15 mouse cellular contexts compared by ENCODE assay signal in the genomic region with DNA sequence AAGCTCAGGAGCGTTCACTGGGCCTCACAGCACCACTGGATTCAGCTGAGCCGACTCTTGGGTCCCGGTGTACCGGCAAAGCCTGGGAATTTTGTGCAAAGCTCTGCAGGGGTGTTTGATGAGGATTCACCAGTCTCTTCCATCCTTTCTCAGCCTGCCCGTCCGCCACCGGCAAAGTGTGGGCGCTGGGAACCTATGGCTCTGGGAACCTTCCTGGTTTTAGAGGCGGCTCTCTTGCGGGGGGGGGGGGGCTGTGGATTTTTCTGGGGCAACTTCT. TPM values are rescaled to one million over a fixed set of nuclear protein-coding genes. Genes with fewer than 3 reads are reported as not detected.
DNase-seq lines count a peak whose midpoint lies in the region; ATAC-seq lines count a peak whose summit lies in the region.
"Had no signal": no experiment of that assay in that cellular context is flagged by ENCODE, and none has a peak within 500 bp of the region (broad histone marks: within the 10 kb centered on the region; RNA-seq: fewer than 3 reads in every experiment).

No protein-coding gene starts in this region.

- H3K27ac ChIP-seq in limb, embryonic 11.5 days (replicated peaks; ENCODE audit: low read depth, low read length), result no peak overlapping the region
- no peak overlapping the region for H3K27ac ChIP-seq in limb, embryonic 10.5 days
- no peak overlapping the region for H3K27ac ChIP-seq in forebrain, embryonic 13.5 days
- H3K27ac ChIP-seq in midbrain, embryonic 11.5 days (ENCODE audit: low read depth, low read length), result no peak overlapping the region
- H3K27ac ChIP-seq: heart, embryonic 10.5 days; liver, embryonic 12.5 days had no signal

- H3K9ac ChIP-seq in limb, embryonic 11.5 days (ENCODE audit: low read length), result no peak overlapping the region
- H3K9ac ChIP-seq in forebrain, embryonic 13.5 days, result peak overlapping the region; percentile 58
- peak overlapping the region; percentile 17; the same call in 1 of the 2 replicates for H3K9ac ChIP-seq in midbrain, embryonic 11.5 days (ENCODE audit: low read length)
- H3K9ac ChIP-seq: liver, embryonic 12.5 days had no signal

- no peak overlapping the region for H3K4me3 ChIP-seq in limb, embryonic 11.5 days (ENCODE audit: low read depth, low read length)
- no peak overlapping the region for H3K4me3 ChIP-seq in limb, embryonic 10.5 days
- H3K4me3 ChIP-seq in forebrain, embryonic 13.5 days, result peak overlapping the region; percentile 50
- H3K4me3 ChIP-seq in midbrain, embryonic 11.5 days (ENCODE audit: low read depth, low read length), result peak overlapping the region; percentile 6
- H3K4me3 ChIP-seq: heart, embryonic 10.5 days; liver, embryonic 12.5 days; myocyte had no signal

- under 1% methylated on average over 10 of the region's 10 CpGs for WGBS in limb, embryonic 11.5 days
- WGBS in limb, embryonic 10.5 days, result 1% methylated on average over 10 of the region's 10 CpGs
- 8% methylated on average over 10 of the region's 10 CpGs for WGBS in forebrain, embryonic 13.5 days
- WGBS in midbrain, embryonic 11.5 days, result under 1% methylated on average over 10 of the region's 10 CpGs

- H3K9me3 ChIP-seq in limb, embryonic 11.5 days (ENCODE audit: control insufficient read depth, low read length), result no peaks in the 10 kb centered on the region
- H3K9me3 ChIP-seq in limb, embryonic 10.5 days (replicated peaks), result no peaks in the 10 kb centered on the region
- H3K9me3 ChIP-seq in forebrain, embryonic 13.5 days (replicated peaks), result no peaks in the 10 kb centered on the region
- no peaks in the 10 kb centered on the region for H3K9me3 ChIP-seq in midbrain, embryonic 11.5 days (ENCODE audit: control insufficient read depth, low read length)
- H3K9me3 ChIP-seq: heart, embryonic 10.5 days; liver, embryonic 12.5 days had no signal

- no peak overlapping the region for H3K4me2 ChIP-seq in limb, embryonic 11.5 days (ENCODE audit: low read depth, severe bottlenecking)
- H3K4me2 ChIP-seq in forebrain, embryonic 13.5 days, result peak overlapping the region; percentile 66
- H3K4me2 ChIP-seq in midbrain, embryonic 11.5 days, result peak overlapping the region; percentile 47
- H3K4me2 ChIP-seq: liver, embryonic 12.5 days had no signal

- DNase-seq in limb, embryonic 11.5 days (ENCODE audit: low spot score), result peak; percentile 58
- no peak for DNase-seq in limb, embryonic 10.5 days (ENCODE audit: low spot score)
- DNase-seq in midbrain, embryonic 11.5 days (ENCODE audit: low spot score, missing footprints), result peak; percentile 94
- DNase-seq in urinary bladder, postnatal 14 days (ENCODE audit: low spot score), result no peak
- no peak for DNase-seq in frontal cortex, postnatal 25 days (ENCODE audit: low spot score in 2 of 2)
- DNase-seq in heart, adult 9 months (ENCODE audit: low spot score in 2 of 2), result no peak
- DNase-seq: adrenal gland, postnatal 14 days; gastrocnemius, postnatal 14 days; kidney, adult 11 months; kidney, postnatal 10 days had no signal

- H3K27me3 ChIP-seq in limb, embryonic 11.5 days (ENCODE audit: control insufficient read depth, insufficient read depth, low read length), result peaks cover 99% of the 10 kb centered on the region
- H3K27me3 ChIP-seq in limb, embryonic 10.5 days (ENCODE audit: low read depth, poor library complexity, severe bottlenecking), result peaks cover 100% of the 10 kb centered on the region
- H3K27me3 ChIP-seq in forebrain, embryonic 13.5 days, result peaks cover 99% of the 10 kb centered on the region
- peaks cover 98% of the 10 kb centered on the region for H3K27me3 ChIP-seq in midbrain, embryonic 11.5 days (ENCODE audit: control insufficient read depth, insufficient read depth, low read length)

- peaks cover 6% of the 10 kb centered on the region; the same call in 1 of the 2 replicates for H3K4me1 ChIP-seq in limb, embryonic 11.5 days (ENCODE audit: control insufficient read depth, insufficient read depth, low read length)
- H3K4me1 ChIP-seq in limb, embryonic 10.5 days, result peaks cover 52% of the 10 kb centered on the region
- peaks cover 80% of the 10 kb centered on the region for H3K4me1 ChIP-seq in forebrain, embryonic 13.5 days
- peaks cover 17% of the 10 kb centered on the region for H3K4me1 ChIP-seq in midbrain, embryonic 11.5 days (ENCODE audit: control insufficient read depth, insufficient read depth, low read length)

- no peak for ATAC-seq in limb, embryonic 11.5 days (ENCODE audit: insufficient number of reproducible peaks, low FRiP score, low TSS enrichment, low read depth)
- ATAC-seq in forebrain, embryonic 13.5 days, result no peak
- no peak for ATAC-seq in midbrain, embryonic 11.5 days (ENCODE audit: low FRiP score)
- ATAC-seq: liver, embryonic 12.5 days had no signal

- H3K36me3 ChIP-seq in limb, embryonic 11.5 days (ENCODE audit: control insufficient read depth, insufficient read depth, low read length), result no peaks in the 10 kb centered on the region
- H3K36me3 ChIP-seq in limb, embryonic 10.5 days, result no peaks in the 10 kb centered on the region
- H3K36me3 ChIP-seq in forebrain, embryonic 13.5 days (ENCODE audit: poor library complexity, severe bottlenecking), result no peaks in the 10 kb centered on the region
- H3K36me3 ChIP-seq in midbrain, embryonic 11.5 days (ENCODE audit: control insufficient read depth, insufficient read depth, low read length), result no peaks in the 10 kb centered on the region
- H3K36me3 ChIP-seq: heart, embryonic 10.5 days; liver, embryonic 12.5 days had no signal

RNA-seq across cellular contexts. Expression of a gene that starts 3.8 kb away (rescaled TPM):
- polyA plus RNA-seq in limb, embryonic 11.5 days (2014; fragmentation: Nextera tagmentation; extraction: Ambion mirVana), result not detected in 2 replicates
- polyA plus RNA-seq in limb, embryonic 10.5 days (2016; fragmentation: Nextera tagmentation; extraction: Ambion mirVana), result 0.08 TPM in 1 of 2 replicates, not detected in the other
- 6.3 and 8.4 TPM in 2 replicates for polyA plus RNA-seq in forebrain, embryonic 13.5 days (2015; fragmentation: Nextera tagmentation; extraction: Ambion mirVana)
- polyA plus RNA-seq in midbrain, embryonic 11.5 days (2014; fragmentation: Nextera tagmentation; extraction: Ambion mirVana), result 6.8 and 7.5 TPM in 2 replicates
- polyA plus RNA-seq: heart, embryonic 10.5 days; liver, embryonic 12.5 days; lung, embryonic 16.5 days; myocyte had no signal

RNA-seq across cellular contexts. Expression of a gene that starts 40.6 kb away (rescaled TPM):
- polyA plus RNA-seq in limb, embryonic 11.5 days (2014; fragmentation: Nextera tagmentation; extraction: Ambion mirVana), result 0.13 TPM in 1 of 2 replicates, not detected in the other
- polyA plus RNA-seq in limb, embryonic 10.5 days (2016; fragmentation: Nextera tagmentation; extraction: Ambion mirVana), result not detected in 2 replicates
- 7.5 and 8.7 TPM in 2 replicates for polyA plus RNA-seq in forebrain, embryonic 13.5 days (2015; fragmentation: Nextera tagmentation; extraction: Ambion mirVana)
- 2.8 and 3.2 TPM in 2 replicates for polyA plus RNA-seq in midbrain, embryonic 11.5 days (2014; fragmentation: Nextera tagmentation; extraction: Ambion mirVana)
- polyA plus RNA-seq: liver, embryonic 12.5 days; lung, embryonic 16.5 days; myocyte had no signal

Comparison
In these comparisons a context has a peak if more than half of its experiments do, and no peak if none do; other contexts are left out.
1. DNase-seq: peak in limb, embryonic 11.5 days (single experiment) and midbrain, embryonic 11.5 days (single experiment); none in limb, embryonic 10.5 days (single experiment), urinary bladder, postnatal 14 days (single experiment), frontal cortex, postnatal 25 days (0 of 2) and heart, adult 9 months (0 of 2).
2. H3K4me3 ChIP-seq: peak in forebrain, embryonic 13.5 days (single experiment) and midbrain, embryonic 11.5 days (single experiment); none in limb, embryonic 11.5 days (single experiment) and limb, embryonic 10.5 days (single experiment).